Mouse (Mus musculus) lung, adult 2 months (tissue): ENCODE data around the gene Emb. TPM values are rescaled to one million over a fixed set of nuclear protein-coding genes. Genes with fewer than 3 reads are reported as not detected.

Source experiments
- DNase-seq: peaks from one replicate; pipeline ENCODE4 v3.0.0; 2022
- H3K4me1 ChIP-seq: fragments of 200-500 bp; 2 replicates; pipeline ENCODE4 v1.6.1; 2011; ENCODE audit warnings: low read length; ENCODE audit not compliant: control insufficient read depth, insufficient read depth
- H3K4me3 ChIP-seq: fragments of 200-500 bp; replicated peaks from 2 replicates; pipeline ENCODE3; 2011; ENCODE audit warnings: low read depth, mild to moderate bottlenecking, control low read depth, low read length; ENCODE audit errors: extremely low read depth
- CTCF ChIP-seq: fragments of 200-500 bp; IDR thresholded peaks from 2 replicates; pipeline ENCODE4 v1.5.1; 2011; ENCODE audit warnings: mild to moderate bottlenecking, low read length, control low read depth; ENCODE audit not compliant: insufficient read depth
- POLR2A ChIP-seq: fragments of 200-500 bp; IDR thresholded peaks from 2 replicates; pipeline ENCODE4 v1.6.1; 2011; ENCODE audit warnings: low read depth, mild to moderate bottlenecking, control low read depth, low read length, borderline replicate concordance; ENCODE audit errors: extremely low read depth
- WGBS: fragments of 180-500 bp; shearing (Covaris S2); methylation state at CpG from one replicate; pipeline ENCODE4 v1.1.7; 2018; 5-methylcytosine and 5-hydroxymethylcytosine counted together
- polyA plus RNA-seq: library from polyadenylated mRNA; depleted of rRNA; stranded (reverse); fragments of >200 nt; gene quantifications from 2 replicates; pipeline ENCODE4 v1.2.3, GENCODE M21; 2012

Gene Emb
- polyA plus RNA-seq, 1 experiment = 60.5 TPM

DNA sequence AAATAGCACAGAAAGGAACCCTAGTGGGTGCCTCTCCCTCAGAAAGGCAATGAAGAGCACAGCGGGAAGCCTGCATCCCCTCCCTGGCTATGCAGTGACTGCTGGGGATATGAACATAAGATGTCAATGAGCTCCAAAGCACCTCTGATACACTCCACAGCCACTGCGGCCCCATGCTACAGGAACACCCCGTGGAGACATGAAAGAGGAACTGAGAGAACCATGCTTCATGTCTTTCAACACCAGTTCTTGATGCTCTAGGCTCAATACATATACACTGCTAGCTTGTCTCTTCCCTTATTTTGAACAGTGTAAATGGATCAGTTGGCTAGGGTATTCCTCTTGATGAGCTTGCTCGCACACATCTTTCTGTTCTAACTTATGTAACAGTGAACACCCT lies 28.8 kb downstream of the Emb start:
- no peak overlapping the region for H3K4me3 ChIP-seq
- no peak for DNase-seq
- no peak for TF ChIP-seq CTCF
- no peak for TF ChIP-seq POLR2A
- 80% methylated on average over 4 of the region's 4 CpGs for WGBS
- H3K4me1 ChIP-seq = peaks cover 3% of the 10 kb centered on the region

- no peak for DNase-seq
- 50% methylated on average over 3 of the region's 3 CpGs for WGBS
Measured at GRCm38 (mm10) chr13:117242063-117242462, 33.7 kb downstream of the Emb start.

GRCm38 (mm10) chr13:117242621-117243020 lies 34.3 kb downstream of the Emb start:
- H3K4me1 ChIP-seq = peaks cover 4% of the 10 kb centered on the region
- H3K4me3 ChIP-seq = no peak overlapping the region
- TF ChIP-seq POLR2A = no peak
- TF ChIP-seq CTCF = no peak
- no peak for DNase-seq
- 65% methylated on average over 5 of the region's 5 CpGs for WGBS

More at GRCm38 (mm10) chr13:117242063-117242462, 33.7 kb downstream of the Emb start:
- no peak overlapping the region for H3K4me3 ChIP-seq
- TF ChIP-seq POLR2A = no peak
- TF ChIP-seq CTCF = no peak
- H3K4me1 ChIP-seq = peaks cover 4% of the 10 kb centered on the region

GRCm38 (mm10) chr13:117260704-117261103 lies 52.4 kb downstream of the Emb start:
- Histone ChIP-seq H3K4me3 (no peak overlapping the region), H3K4me1 (no peaks in the 10 kb centered on the region)
- no peak for DNase-seq
- TF ChIP-seq POLR2A (no peak), CTCF (no peak)
- WGBS = 67% methylated on average over 4 of the region's 4 CpGs

DNA sequence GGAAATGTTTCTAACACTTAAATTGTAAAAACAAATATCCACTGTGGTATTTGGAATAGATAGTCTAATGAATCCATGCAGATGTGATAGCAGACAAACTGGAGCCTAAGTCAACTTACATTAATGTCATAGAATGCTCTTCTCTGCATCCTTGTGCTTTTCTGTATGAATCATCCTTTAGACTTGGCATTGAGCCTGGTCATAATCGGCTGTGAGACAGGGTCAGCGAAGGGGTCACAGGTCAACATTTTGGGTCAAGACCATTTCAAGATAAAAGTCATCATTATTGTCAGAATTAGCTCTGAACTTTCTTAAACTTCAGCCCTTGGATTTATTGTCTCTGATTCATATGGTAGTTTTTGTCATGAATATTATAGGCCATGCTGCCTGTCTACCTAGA lies 57.8 kb downstream of the Emb start:
- no peak for DNase-seq
- H3K4me1 ChIP-seq = no peaks in the 10 kb centered on the region
- 48% methylated on average over 2 of the region's 2 CpGs for WGBS
- TF ChIP-seq CTCF (no peak), POLR2A (no peak)
- H3K4me3 ChIP-seq = no peak overlapping the region

- 93% methylated on average over 14 of the region's 14 CpGs for WGBS
- no peak for DNase-seq
- TF ChIP-seq POLR2A = no peak
- no peak for TF ChIP-seq CTCF
- no peak overlapping the region for H3K4me3 ChIP-seq
- H3K4me1 ChIP-seq = no peaks in the 10 kb centered on the region
Measured at GRCm38 (mm10) chr13:117267963-117268362, 59.6 kb downstream of the Emb start.

DNA sequence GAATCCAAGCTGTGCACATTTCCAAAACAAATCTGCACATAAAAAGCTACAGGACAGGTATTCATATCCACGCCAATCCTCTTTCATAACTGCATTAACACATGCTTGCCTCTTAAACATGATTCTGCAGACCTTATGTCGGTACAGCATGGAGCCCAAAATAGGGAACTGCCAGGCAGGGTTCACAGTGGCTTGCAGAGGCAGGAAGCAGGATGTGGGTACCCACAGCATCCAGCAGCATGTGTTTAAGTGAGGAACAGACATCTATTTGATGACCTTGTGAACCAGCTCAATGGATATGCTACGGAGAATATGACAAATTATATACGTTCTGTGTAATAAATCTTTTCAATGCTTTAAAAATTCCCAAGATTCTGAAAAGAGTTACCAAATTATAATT lies 75.7 kb downstream of the Emb start:
- TF ChIP-seq CTCF = no peak
- Histone ChIP-seq H3K4me3 (no peak overlapping the region), H3K4me1 (no peaks in the 10 kb centered on the region)
- WGBS = 63% methylated on average over 4 of the region's 4 CpGs
- no peak for DNase-seq

GRCm38 (mm10) chr13:117286939-117287338 lies 78.6 kb downstream of the Emb start:
- H3K4me1 ChIP-seq = no peaks in the 10 kb centered on the region
- TF ChIP-seq POLR2A = no peak
- DNase-seq = no peak
- 92% methylated on average over 2 of the region's 2 CpGs for WGBS
- H3K4me3 ChIP-seq = no peak overlapping the region

DNA sequence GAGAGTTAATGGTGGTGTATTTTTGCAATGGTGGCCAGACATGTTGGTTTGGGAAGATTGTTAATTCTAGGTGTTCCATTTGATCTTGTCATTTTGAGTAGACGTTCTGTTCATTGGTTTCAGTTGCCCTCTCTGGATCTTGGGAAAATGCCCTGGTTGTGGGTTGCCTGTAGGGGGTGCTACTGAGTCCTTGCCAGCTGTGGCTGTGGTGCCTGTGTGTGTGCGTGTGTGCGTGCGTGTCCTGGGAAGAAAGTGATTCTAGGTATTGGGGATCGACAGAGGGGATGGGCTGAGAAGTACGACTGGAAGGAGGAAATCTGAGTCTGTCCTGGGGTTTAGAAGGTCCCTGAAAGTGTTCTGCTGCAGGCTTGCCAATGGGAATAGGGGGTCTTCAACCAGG lies 79.1 kb downstream of the Emb start:
- no peak for DNase-seq
- H3K4me3 ChIP-seq = no peak overlapping the region
- 89% methylated on average over 6 of the region's 6 CpGs for WGBS
- TF ChIP-seq CTCF (0 out of 2 replicates have a peak, but pooled peaks have one; percentile 11), POLR2A (no peak)
- no peaks in the 10 kb centered on the region for H3K4me1 ChIP-seq

DNA sequence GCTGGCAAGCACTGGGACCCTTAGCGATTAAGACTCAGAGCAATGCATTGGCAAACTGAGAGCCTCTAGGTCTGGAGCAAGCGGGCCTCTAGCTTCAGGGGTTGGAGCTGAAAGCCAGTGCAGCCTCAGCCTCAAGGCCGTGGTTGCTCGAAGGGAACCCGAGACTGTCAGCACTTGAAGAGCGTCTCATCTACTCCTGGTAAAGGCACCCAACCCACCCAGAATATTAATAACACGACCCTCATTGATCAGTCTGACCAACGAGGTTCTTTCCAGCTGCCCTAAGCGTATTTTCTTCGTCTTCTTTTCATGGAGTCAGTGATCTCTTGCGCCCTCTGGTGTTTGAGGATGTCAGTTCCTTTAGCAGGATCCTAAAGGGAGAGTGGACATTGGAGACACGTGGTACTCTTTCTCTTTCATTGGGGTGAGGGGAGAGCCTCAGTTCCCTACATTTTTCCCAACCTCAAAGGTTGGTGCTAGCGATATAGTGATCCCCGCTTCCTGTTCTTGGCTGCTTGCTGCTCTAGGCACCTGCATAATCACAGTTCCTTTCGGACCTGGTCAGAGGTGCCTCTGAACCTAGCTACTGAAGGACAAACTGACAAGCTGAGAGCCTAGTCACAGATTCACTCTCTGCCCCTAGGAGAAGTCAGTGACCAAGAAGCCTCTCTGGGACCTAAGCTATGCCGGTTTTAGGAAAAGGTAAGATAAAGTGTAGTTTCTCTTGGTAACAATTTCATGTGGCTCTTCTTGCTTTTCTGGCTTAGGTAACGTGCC lies 81.3 kb downstream of the Emb start:
- H3K4me1 ChIP-seq = no peaks in the 10 kb centered on the region
- 27% methylated on average over 17 of the region's 17 CpGs for WGBS
- no peak overlapping the region for H3K4me3 ChIP-seq
- peak; percentile 62 for DNase-seq
- TF ChIP-seq CTCF (peak; percentile 8; the same call in 1 of the 2 replicates), POLR2A (no peak)
